Mouse (Mus musculus) ovary, adult 10 weeks (tissue): ENCODE data around the gene Msx3. TPM values are rescaled to one million over a fixed set of nuclear protein-coding genes. Genes with fewer than 3 reads are reported as not detected.

Source experiments
- polyA plus RNA-seq: library from polyadenylated mRNA; stranded (reverse); fragments of 350-450 nt; fragmentation: Illumina TruSeq; extraction: RNeasy Lipid Tissue Mini Kit (QIAGEN cat#74804); gene quantifications from one replicate; pipeline ENCODE4 v1.2.3, GENCODE M21; 2014

Msx3 gene
- polyA plus RNA-seq = 0.60 TPM

DNA sequence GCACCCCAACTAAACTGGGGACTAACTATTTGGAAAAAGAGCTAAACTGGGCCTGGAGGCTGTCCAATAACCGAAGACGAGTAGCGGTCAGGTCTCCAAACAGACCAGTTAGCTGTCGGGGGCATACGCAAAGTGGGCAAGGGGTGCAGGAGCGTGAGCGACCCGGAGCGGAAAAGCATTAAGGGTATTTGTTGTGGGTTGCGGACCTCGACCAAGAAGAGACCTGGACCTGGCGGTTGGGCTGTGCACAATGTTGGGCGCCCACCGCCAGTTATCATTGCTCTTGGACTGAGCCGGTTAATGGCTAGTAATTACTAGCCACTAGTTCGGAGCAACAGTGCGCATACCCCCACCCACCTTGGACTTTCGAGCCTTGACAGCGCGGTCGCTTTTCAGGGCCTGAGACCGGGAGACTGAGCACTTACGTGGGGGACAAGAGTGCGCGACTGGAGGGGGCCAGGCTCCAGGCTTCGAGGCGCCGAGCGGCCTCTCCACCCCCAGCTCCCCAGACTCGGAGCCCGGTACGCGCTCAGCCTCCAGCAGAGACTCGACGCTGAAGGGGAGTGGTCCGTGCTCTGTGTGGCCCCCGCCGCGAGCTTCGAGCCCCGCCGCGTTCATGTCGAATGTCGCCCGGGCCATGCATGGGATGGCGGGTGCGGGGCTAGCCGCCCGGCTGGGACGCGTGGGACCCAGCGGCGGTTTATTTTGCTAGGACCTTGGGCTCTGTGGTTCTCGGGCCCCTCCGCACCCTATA lies at the start of gene Msx3:
TSS of gene Msx3 (minus strand) at position 729 of the 754 bp plus-strand sequence.

DNA sequence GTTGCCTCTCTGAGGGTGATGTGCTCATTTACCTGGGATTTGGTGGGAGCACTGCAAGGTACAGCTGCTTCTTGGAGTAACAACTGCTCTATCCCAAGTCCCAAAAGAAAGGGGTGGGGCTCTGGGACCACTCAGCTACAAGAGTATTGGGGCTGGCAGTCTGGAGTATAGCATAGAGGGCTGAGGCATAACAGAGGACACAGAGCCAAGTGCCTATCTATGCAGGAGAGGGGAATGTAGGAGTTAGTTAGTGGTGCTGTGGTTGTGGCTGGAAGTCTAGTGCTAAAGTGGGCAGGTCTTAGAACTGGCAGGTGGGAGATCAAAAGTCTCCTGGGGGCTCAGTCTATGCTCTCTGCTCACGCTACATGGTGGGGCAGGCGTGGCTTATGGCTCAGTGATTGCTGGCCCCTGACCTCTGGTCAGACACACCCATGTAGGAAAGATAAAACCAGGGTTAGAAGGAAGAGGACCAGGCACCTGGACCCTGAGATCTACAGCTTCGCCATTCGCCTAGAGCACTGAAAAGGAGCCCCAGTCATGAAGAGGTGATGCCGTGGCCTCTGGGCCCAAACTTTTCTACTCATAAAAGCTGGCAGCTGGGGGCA lies 44.1 kb upstream of the Msx3 start, which contains the start of gene Prap1:
TSS of gene Prap1 (plus strand) at position 472 of the 605 bp plus-strand sequence.

DNA sequence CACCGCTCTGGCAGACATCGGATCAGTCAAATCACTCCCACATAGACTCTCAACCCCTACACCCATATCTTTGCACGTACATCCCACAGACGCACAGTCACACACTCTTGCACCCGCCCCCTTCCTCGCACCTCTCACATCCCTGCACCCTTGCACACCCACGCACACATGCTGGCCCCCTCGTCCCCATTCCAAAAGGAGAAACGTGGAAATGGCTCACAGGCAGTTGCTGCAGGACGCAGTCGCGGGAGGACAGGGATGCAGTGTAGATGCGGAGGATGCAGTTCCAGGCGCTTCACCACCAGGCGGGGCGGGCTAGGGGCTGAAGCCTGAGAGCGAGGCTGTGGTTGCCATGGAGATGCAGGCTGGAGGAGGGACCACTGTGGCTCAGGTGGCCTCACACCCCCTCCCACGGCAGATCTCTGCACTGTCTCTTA lies 33.4 kb upstream of the Msx3 start, which contains the start of gene Caly:
TSS of gene Caly (minus strand) at position 307 of the 437 bp plus-strand sequence.

DNA sequence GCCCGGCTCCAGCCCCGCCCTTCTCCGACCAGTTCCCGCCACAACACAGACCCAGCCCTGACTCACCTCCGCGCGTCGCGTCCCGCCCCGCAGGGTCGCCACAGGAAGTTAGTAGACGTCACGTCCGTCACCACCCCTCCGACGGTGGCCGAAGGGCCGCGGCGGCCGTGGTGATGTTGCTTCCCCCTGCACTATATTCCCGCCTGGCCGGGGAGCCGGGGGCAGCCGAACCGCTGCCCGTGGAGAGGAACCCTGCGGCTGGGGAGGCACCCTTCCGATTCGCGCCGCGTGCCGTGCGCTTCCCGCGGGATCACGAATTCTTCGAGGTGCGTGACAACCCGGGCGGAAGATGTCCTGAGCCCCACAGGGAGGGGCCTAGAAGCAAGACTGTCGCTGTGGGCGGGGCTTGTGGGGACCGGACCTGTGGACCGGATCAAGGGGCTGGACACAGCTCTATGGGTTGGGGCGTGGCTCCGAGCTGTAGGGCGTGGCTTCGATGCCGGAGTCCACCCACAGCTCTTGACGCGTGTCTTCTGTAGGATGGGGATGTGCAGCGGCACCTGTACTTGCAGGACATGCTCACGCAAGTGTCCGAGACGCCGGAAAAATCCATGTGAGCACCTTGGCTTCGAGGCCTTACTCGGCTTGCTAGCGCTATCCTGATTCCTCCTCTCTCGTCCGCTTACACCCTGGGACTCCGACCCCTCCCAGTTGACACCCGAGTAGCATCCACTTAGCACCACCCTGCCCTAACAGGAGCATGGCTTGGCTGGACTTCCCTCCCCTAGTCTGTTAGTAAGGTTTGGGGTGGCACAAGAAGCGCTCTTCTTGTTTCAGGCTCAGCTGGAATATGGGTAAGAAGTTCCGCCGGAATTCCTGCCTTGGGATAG lies 12.4 kb downstream of the Msx3 start, which contains the start of the genes Zfp511 and Tubgcp2:
TSS of gene Zfp511 (plus strand) at position 111 of the 890 bp plus-strand sequence.
TSS of gene Tubgcp2 (minus strand) at position 389 of the 890 bp plus-strand sequence.

Other genes starting within 250 kb of the Msx3 start
- 0.88 TPM for gene Adgra1, start 214.9 kb downstream of the Msx3 start, polyA plus RNA-seq
- 0.23 TPM for gene Kndc1, start 154.4 kb downstream of the Msx3 start, polyA plus RNA-seq
- not detected for gene Utf1, start 105.3 kb downstream of the Msx3 start, polyA plus RNA-seq
- gene 6430531B16Rik, start 70.3 kb downstream of the Msx3 start, polyA plus RNA-seq = not detected
- 0.54 TPM for gene Adam8, start 56.5 kb downstream of the Msx3 start, polyA plus RNA-seq
- gene Zfp511, start 12.7 kb downstream of the Msx3 start, polyA plus RNA-seq = 7.2 TPM
- gene Tubgcp2, start 12.4 kb downstream of the Msx3 start, polyA plus RNA-seq = 38.6 TPM
- not detected for gene Caly, start 33.5 kb upstream of the Msx3 start, polyA plus RNA-seq
- not detected for gene Prap1, start 44.3 kb upstream of the Msx3 start, polyA plus RNA-seq
- 20.8 TPM for gene Fuom, start 53.4 kb upstream of the Msx3 start, polyA plus RNA-seq
- gene Paox, start 66.7 kb upstream of the Msx3 start, polyA plus RNA-seq = 5.7 TPM
- 99.4 TPM for gene Echs1, start 67.4 kb upstream of the Msx3 start, polyA plus RNA-seq
- gene Mtg1, start 88.5 kb upstream of the Msx3 start, polyA plus RNA-seq = 3.0 TPM
- 2.9 TPM for gene Sprn, start 105.8 kb upstream of the Msx3 start, polyA plus RNA-seq
- gene Olfr522, start 115.7 kb upstream of the Msx3 start, polyA plus RNA-seq = not detected
- not detected for gene Olfr523, start 124.1 kb upstream of the Msx3 start, polyA plus RNA-seq
- not detected for gene Olfr524, start 156.9 kb upstream of the Msx3 start, polyA plus RNA-seq
- not detected for gene Cd163l1, start 169.2 kb upstream of the Msx3 start, polyA plus RNA-seq
- gene 5830411N06Rik, start 198.2 kb upstream of the Msx3 start, polyA plus RNA-seq = not detected